Mouse (Mus musculus) MEL (cell line): ENCODE results near the gene Cby3.

ENCODE experiments used
- EP300 ChIP-seq, 2 experiments: IDR thresholded peaks; 2 replicates each; pipeline ENCODE4 v1.6.1; 2011; ENCODE audit warnings: improper control_type of control experiment in 2 of 2, low read length in 2 of 2, low read depth in 1 of 2, mild to moderate bottlenecking in 1 of 2
- GATA1 ChIP-seq: IDR thresholded peaks from 2 replicates; pipeline ENCODE4 v1.6.1; 2011; ENCODE audit warnings: low read depth, low read length, improper control_type of control experiment
- POLR2AphosphoS5 ChIP-seq: IDR thresholded peaks from 2 replicates; pipeline ENCODE4 v1.6.1; 2012; ENCODE audit warnings: low read depth, borderline replicate concordance, mild to moderate bottlenecking, inconsistent platforms, low read length, moderate library complexity, mixed read lengths
- RAD21 ChIP-seq: IDR thresholded peaks from 2 replicates; pipeline ENCODE4 v1.6.1; 2011; ENCODE audit warnings: mild to moderate bottlenecking, low read depth, low read length, improper control_type of control experiment

- no peak for TF ChIP-seq POLR2AphosphoS5
- TF ChIP-seq RAD21, result no peak
- TF ChIP-seq GATA1, result no peak
- TF ChIP-seq EP300 (IDR thresholded peaks at IDR 0.05; ENCODE audit: low read depth in 1 of 2, low read length in 2 of 2), result no peak
Measured at GRCm38 (mm10) chr11:50398803-50399202, 44.5 kb downstream of the Cby3 start.
